Mouse (Mus musculus) adrenal gland, postnatal 14 days (tissue): ENCODE data around the gene Morn3. TPM values are rescaled to one million over a fixed set of nuclear protein-coding genes. Genes with fewer than 3 reads are reported as not detected.

ENCODE experiments used
- DNase-seq: peaks from one replicate; pipeline ENCODE4 v3.0.0; 2021; ENCODE audit warnings: mixed read lengths
- total RNA-seq: library from RNA; stranded (reverse); gene quantifications from 2 replicates; pipeline ENCODE4 v1.2.3, GENCODE M21; 2021

The Morn3 gene
- total RNA-seq, 1 experiment from 2014 or later: not detected

DNA sequence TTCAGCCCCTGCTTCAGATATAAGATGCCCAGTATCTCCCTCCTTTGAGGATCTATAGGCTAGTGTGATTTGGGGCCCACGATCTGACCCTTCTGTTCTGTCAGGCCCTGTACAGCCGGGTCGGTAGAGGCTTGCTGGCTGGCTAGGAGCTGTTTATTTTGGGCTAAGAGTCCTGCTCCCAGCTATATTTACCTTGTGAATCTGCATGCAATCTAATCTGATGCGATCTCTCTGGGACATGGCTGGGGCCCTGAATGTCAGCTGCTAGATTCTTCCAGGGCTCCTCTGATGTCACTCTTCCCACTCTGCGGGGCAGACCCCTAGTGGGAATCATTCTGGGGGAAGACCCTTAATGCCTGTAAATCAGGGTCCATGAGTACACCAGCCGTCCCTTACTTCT is 22.5 kb downstream of the Morn3 start:
- DNase-seq: no peak

DNA sequence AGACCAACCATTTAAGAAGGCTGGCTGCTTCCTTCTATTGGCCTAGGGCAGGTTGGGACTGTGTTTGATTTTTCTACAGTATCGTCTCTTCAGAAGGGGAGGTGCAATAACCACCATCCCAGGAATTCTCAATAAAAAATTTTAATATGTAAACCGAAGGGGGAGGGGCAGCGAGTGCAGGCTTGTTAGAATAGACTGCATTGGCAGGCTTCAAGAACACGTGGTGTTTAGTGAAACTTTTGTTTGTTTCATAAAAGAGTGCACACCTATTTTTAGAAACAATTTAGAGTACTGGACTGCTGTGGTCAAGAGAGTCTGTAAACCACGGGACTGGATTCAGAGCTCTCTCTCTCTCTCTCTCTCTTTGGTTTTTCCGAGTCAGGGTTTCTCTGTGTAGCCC is 23.8 kb downstream of the Morn3 start:
- DNase-seq: no peak

DNA sequence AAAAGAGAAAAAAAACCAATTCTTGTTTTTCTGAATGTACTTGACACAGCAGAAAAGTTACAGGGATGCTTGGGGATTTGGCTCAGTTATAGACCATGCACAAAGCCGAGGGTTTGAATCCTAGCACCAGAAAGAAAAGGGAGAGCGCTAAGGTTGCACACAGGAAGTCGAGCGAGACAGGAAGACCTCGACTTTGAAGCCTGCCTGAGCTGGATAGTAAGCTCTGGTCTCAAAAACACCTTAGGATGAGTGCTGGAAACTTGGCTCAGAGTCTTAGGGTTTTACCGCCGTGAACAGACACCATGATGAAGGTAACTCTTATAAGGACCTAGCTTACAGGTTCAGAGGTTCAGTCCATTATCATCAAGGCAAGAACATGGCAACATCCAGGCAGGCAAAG is 25.4 kb downstream of the Morn3 start:
- DNase-seq: no peak

GRCm38 (mm10) chr5:123020426-123020825 is 26.4 kb downstream of the Morn3 start:
- DNase-seq: no peak

DNA sequence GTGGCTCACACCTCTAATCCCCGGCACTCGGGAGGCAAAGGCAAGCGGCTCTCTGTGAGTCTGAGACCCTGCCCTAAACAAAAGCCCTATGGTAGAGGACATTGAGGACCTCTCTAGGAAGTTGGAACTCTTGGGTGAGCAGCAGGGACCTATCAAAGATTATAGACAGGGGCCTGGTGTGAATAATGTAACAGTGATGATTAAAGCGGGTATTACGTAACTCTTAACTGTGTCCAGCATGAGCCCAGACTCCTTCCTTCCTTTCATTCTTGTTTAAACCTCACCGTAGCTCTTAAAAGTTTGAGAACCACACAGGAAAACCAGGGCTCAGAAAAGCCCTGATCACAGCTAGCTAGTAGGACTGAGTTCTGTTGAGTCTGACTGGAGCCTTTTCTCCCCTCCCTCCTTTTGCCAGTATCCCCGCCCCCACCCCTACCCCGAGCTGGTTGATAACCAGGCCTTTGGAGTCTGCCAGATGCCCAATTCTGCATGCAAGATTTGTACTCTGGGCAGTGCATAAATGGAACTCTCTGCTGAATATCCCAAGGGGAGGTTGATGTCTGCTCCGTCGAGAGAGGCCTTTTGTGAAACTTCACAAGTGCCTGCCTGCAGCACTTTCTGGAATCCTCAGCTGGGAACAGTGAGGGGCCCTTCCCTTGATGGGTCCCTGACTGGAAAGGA is 27.3 kb downstream of the Morn3 start:
- DNase-seq: no peak

DNA sequence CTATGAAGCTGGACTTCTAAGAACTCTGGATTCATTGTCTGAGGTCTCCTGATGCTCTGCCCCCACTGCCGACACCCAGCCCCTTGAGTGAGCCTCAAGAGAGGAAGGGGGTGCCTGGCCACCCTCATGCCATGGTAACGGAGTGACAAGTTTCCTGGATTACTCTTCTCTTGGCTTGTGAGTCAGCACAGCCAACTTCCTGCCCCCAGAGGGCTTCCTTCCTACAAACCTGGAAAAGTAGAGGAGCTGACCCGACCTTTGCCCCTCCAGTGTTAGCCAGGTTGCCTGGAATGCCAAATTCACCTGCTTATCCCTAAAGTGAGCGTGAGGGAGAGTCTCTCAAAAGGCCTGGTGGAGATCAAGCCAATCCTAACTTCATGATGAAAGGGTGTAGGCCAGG is 29.3 kb downstream of the Morn3 start:
- DNase-seq: no peak

DNA sequence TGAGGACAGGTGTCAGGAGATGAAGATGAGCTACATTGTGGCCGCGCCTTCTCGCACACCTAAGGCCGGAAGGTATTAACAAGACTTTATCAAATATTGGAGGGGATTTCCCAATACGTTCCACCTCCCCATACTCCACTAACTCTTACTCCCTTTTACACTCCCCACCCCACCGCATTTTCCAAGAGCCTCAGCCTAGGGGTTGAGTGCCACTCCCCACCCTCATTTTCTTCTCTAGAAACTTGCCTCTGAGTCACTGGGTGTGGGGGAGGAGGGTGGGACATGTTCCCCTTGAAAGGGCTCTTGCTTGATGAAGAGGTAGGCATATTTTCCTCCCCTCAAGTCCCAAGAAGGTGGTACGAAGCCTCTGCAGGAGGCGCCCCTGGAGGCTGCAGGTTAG is 30.9 kb downstream of the Morn3 start:
- no peak for DNase-seq

- DNase-seq: peak; percentile 99
Measured at GRCm38 (mm10) chr5:123014753-123015701, 31.8 kb downstream of the Morn3 start, which contains the start of gene Orai1. Gene Orai1, plus strand, starts transcription at chr5:123015074.

- DNase-seq: peak; percentile 80
Measured at GRCm38 (mm10) chr5:123013599-123014315, 33.1 kb downstream of the Morn3 start.

GRCm38 (mm10) chr5:123011705-123012104 is 35.1 kb downstream of the Morn3 start:
- no peak for DNase-seq

- no peak for DNase-seq
Measured at GRCm38 (mm10) chr5:123010806-123011205, 36.0 kb downstream of the Morn3 start.

- DNase-seq: peak; percentile 34
Measured at GRCm38 (mm10) chr5:123009873-123010272, 36.9 kb downstream of the Morn3 start.

DNA sequence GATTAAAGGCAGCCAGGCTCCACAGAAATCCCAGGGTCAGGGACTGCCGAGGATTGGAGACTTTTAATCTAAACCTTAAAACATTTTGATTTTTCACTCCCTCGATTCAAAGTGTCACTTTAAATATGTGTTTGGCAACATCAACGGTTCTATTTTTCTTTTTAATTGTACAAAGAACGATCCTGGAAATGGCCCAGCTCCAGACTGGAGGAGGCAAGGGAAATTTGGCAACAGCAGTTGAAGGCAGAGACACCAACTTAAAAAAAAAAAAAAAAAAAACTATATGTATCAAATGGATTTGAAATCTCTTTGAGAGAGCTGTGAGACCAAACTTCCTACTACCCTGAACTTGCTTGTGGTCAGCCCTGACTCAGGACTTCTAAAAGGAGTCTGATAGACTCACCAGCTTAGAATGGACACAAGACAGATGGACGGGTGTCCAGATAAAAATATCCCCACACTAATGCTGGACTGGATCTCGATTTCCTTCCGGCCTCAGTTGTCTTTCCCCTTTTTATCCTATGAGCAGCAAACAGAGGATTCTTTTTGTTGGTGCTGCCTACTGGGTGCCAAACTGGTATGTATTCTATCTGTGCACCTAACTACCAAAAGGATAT is 37.8 kb downstream of the Morn3 start:
- DNase-seq: no peak

DNA sequence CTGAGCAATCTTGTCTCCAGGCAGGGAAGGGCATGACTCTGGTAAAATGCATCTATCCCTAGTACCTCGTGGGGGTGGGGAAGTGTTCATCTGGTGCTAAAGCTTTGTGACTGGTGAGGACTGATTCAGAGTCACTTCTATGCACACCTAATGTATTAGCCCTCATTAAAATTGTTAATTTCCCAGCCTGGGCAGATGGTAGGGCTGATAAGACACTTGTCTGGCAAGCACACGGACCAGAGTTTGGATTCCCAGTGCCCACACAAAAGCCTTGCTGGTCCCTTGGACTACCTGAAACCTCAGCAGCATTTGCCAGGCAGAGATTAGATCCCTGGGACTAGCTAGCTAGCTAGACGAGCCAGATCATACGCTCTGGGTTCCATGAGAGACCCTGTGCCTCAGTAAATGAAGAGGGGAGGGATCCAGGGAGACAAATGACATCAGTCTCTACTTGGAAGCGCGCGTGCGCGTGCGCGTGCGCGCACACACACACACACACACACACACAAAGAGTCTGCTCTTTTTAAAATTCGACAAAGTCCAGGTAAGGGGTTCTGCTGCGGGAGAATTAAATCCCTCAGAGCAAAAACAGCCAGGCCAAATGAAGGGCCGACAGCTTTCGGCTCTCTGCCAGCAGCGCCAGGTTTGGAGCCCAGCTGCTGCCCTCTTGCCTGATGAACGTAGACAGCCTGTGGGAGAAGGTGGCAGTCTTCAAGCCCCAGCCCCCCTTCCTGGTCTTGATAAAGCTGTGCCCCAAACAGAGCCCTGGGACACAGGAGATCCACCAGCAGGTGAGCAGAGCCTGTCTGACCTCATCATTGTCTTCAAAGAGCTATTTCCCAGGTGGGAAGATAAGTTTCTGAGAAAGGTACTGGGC is 40.9 kb downstream of the Morn3 start:
- no peak for DNase-seq

- no peak for DNase-seq
Measured at GRCm38 (mm10) chr5:123000901-123001300, 45.9 kb downstream of the Morn3 start.

DNA sequence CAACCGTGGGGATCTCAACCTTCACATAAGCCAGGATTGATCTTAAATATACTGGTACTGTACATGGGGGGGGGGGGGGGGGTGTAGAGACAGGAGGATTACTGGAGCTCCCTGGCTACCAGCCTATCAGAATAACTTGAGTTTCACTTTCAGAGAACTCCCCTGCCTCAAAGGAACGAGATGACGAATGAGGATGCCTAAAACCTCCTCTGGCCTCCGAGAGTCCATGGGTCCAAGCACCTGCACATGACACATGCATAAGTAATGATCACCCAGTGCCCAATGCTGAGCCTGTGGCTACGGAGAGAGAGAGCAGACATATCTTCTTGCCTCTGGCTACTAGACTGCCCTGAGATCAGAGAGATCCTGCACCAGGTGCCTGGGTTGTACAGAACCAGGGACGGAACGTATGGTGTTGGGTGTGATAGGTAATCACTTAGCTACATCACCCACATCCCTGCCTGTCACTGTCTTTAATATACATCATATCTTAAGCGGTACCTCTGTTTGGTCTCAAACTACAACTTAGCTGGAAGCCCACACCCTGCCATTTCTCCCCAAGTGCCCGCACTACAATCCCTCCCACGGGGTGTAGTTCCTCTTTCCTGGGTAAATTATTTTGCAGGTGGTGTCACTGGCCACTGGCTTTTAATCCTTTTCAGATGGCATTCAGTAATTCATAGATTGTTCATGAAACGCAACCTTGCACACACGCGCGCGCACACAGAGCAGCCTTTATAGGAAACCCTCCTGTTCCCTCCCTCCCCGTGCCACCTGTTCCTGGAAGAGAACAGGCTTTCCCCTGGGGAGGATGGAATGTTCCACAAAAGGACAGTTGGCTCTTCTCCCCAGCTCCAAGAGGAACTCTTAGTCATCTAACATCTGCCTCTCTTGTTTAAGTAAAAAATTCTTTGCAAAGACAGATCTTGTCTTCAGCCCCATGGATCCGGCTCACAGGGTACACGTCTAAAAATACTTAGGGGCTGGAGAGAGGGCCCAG is 49.3 kb downstream of the Morn3 start:
- DNase-seq: no peak

DNA sequence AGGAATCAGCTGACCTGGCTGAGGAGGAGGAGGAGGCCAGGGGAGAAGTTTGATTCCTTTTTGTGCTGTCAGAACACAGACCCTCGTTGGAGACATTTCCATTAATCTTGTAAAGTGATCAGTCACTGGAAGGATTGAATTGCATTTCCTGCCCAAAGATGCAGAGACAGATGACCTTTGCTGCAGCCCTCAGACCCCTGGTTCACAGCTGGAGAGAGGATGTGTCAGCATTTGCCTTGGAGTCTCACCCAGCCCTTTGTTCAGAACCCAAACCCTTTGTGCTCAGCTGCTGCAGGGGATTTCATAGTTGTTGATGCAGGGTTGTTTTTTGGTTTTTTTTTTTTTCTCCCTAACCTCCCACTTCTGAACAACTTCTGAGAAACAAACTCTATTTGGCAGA is 51.9 kb downstream of the Morn3 start:
- no peak for DNase-seq

DNA sequence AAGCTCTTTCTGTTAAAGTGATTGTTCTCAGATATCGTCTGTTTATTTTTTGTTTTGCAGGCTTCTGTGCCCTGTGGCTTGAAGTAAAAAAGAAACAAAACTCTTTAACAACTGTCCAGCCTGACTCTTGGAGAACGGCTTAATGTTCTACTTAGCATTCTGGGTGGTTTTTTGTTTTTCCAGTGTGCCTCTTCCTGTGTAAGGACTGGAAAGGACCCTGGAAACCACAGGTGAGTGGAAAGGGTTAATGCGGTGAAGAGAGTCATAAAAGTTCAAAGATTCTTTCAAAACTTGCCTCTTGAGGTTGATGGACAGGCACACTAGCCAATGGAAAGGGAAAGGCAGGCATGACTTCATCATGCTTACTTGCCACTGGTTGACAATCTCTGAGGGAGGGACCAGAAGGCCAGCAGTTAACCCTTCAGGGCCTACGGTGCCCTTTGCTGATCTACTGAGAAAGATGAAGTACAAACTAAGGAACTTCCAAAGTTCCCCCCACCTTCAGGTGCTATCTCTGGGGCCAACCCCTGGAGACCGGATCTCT is 52.4 kb downstream of the Morn3 start:
- DNase-seq: peak; percentile 96

DNA sequence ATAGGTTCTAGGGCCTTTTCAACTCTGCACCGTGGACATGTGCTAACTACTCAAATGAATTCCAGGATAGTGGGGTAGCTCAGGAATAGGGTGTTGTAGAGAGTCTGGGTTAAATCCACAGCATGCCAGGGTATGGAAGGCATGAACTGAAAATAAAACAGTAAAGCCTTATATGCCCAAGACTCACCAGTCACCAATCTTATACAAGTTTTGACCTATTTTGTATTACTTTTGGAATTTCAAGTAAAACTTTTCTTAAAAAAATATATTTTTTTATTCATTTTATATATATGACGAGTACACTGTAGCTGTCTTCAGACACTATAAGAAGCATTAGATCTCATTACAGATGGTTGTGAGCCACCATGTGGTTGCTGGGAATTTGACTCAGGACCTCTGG is 53.0 kb downstream of the Morn3 start:
- no peak for DNase-seq
